Mouse (Mus musculus) lung, postnatal 4 days (tissue): ENCODE results near the gene Zfp420.
"Not testable (repeated sequence)": the region's sequence is repeated elsewhere in the genome, so short reads cannot be mapped to it uniquely, and the experiment has no call there.

Experiments
- DNase-seq, 2 experiments: peaks; one replicate each; pipeline ENCODE4 v3.0.0; 2021

The Zfp420 gene

DNA sequence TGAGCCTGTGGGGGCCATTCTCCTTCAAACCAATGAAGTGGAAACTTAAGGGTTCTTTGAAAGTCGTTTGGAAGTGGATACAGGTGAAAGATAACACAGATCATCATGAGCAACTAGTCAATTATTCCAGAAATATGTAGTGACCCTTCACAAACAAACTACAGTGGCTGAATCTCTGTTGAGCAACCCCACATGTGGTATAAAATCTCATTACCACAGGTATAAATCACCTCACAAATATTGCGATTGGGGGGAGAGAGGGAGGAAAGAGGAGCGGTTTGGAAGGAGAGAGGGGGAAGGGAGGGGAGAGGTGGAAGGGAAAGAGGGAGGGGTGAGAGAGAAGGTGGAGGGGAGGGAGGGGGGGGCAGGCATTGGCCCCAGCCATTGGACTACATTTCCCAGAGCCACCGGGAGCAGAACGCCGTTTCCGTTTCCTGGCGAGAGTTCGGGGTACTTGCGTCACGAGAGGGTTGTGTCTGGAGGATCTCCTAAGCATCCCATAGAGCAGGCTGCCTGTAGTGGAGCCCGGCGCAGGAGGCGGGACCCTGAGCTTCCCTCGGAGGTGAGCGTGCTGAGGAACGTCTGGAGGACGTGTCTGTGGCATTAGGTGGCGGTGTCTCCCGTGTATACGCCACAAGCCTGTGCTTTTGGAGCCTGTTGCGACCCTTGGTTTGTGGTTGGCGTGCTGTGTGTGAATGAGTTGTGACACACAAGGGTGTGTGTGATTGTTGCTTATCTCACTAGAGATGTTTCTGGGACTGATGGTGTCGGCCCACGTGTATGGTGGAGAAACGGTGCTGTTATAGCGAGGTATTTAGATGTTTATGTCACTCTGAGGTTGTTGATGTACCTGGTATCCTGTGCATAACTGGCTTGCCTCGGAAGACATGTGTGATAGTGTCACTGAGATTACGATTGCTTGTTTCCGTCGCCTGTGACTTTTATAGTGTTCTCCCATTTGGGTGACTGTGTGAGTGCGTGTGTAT is at the start of gene Zfp420:
Gene Zfp420 (plus strand): TSS at position 448 of the 986 bp plus-strand sequence.
- DNase-seq: peak; percentile 88 to 90

DNA sequence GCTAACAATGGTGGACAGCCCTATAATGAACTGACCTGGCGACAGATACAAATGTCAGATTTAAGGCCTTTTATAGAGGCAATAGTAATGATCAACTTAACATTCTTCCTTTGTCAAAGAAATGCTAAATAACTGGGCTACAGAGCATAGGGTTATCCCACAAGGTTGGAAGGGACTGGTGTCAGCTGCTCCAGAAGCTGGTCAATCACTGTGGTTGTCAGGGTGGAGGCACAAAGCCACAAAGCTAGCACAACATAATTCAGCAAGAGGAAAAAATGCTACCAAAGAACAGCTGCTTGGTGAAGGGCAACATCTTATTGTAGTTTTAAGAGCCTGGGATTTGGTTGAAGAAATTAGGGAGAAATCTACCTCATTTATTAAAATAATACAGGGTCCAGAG is 47.5 kb upstream of the Zfp420 start:
- no peak for DNase-seq

DNA sequence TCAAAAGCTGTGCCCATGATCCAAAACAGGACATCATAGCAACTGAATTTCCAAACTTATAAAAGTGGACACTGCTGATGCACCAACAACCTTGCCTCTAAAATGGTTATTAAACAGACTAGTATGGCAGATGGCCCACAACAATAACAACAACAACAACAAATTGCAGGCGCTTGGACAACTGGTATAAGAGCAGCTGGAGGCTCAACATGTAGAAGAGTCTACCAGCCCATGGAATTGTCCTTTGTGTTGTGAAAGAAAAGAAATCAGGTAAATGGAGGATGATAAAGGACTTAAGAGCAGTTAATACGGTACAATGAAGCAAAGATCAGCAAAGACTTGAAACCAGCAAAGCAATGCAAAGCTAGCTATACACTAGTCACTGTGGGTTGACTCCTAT is 45.4 kb upstream of the Zfp420 start:
- no peak for DNase-seq

DNA sequence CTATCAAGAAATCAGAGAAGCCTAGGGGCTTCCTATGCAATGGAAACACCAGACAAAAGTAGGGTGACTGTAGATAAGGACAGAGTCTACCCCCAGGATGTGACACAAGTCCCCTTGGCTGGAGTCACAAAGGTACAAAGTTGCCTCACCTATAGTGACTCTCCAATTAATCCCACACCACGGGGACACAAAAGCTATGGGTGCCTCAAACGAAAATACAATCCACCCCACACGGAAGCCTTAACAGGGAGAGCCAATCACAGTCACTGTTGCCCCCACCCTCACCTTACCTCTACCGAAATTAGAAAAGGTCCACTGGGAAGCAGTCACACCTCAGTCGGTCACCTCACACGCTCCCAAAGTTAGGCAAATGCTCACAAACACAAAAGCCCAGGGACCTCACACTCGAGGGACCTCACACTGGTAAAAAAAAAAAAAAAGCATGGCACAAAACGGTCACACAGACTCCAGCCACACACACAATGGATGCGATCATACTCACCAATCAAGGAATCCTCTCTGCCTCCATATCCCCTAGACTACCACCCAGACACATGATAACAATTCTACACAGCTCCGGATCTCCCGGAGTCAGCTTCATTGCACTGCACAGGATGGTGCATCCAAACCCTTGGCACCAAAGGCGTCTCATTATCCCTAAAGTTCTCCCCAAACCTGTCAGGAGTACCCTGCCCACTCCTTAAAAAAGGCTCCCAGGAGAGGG is 44.6 kb upstream of the Zfp420 start:
- no peak for DNase-seq

DNA sequence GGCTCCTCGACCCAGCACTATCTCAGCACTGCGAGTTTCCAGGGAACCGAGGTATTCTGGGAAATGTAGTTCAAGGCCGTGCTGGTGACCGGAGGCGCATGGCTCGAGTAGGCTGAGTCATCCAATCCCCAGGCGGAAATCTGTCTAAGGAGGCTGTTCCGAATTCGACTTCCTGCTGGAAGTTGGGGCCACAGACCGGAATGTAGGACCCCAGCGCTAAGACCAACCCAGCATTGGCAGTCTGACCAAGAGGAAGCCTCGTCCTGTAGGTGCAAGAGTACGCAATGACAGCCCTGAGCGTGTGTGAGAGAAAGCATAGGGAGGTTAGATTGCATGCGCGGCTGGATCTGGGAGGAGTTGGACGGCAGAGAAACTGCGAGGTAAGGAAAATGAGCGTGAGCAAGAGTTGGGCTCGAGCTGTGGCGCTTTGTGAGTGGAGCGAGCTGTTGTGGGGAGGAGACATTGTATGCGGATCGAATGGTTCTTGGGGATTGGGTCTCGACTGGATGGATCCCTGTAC is 43.8 kb upstream of the Zfp420 start, which contains the start of gene Zfp790:
Gene Zfp790 (plus strand): TSS at position 205 of the 520 bp plus-strand sequence.
- peak; percentile 91 to 93 for DNase-seq

DNA sequence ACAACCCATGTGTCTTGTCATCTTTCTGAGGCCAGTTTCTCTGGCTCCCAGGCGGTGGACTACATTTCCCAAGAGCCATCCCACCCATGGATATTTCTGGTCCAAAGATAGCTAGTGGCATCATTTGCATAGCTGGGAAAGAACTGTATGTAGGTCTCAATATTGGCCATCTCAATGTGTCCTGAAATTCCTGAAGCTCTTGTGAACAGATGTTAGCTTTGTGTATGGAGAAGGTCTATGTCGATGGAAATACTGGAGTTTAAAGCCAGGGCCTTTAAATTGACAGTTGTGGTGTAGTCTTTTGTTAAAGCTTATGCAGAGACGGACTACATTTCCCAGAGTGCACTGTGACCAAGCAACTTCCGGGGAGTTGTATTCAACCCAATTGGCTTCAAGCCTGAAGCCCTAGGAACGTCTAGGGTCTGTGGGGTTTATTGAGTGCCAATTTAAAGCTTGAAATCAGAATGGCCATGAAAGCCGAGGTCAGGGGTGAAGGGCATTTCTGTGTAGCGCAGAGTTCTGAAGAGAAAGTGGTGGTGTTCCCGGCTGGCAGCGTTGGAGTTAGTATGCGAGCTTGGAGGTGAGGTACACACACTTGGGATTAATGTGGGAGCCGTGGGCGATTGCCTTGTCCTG is 41.0 kb upstream of the Zfp420 start:
- DNase-seq: peak; percentile 53 to 81

DNA sequence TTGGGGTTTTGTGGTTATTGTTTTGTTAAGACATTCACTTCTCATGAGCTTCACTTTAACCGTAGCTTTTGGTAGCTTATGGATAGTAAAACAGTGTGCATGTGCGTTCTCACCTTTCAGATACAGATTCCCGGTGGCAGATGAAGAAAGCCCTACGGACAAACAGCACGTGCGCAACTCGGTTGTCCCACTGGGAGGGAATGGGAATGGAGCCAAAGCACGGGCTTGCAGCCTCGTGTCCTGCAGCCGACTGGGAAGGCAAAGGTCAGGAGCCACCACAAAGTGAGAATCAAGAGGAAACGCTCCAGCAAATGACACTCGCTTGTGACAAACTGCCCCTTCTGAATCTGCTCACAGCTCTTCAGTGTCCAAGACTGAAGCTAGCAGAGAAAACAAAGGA is 31.8 kb upstream of the Zfp420 start:
- no peak for DNase-seq

DNA sequence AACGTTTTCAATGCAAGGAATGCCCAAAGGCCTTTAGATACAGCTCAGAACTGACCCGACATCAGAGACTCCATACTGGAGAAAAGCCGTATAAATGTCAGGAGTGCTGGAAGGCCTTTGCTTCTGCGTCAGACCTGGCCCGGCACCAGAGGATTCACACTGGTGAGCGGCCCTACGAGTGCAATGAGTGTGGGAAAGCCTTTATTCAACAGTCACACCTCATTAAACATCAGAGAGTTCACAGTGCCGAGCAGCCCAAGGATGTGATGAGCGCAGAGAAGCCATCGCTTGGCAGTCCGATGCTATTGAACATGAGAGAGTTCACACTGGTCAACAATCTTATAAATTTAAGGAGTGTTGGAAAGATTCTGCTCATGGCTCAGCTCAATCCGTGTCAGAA is 30.0 kb upstream of the Zfp420 start:
- DNase-seq: no peak

DNA sequence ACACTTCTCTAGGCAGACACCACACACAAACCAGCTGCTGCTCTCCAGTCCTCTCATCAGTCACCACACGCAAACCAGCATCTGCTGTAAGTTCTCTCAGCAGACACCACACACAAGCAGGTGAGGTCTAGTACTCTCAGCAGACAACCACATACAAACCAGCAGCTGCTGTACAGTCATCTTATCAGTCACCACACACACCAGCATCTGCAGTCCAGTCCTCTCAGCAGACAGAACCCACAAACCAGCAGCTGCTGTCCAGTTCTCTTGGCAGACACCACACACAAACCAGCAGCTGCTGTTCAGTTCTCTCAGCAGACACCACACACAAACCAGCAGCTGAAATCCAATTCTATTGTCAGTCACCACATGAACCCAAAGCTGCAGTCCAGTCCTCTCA is 23.0 kb upstream of the Zfp420 start:
- no peak for DNase-seq

DNA sequence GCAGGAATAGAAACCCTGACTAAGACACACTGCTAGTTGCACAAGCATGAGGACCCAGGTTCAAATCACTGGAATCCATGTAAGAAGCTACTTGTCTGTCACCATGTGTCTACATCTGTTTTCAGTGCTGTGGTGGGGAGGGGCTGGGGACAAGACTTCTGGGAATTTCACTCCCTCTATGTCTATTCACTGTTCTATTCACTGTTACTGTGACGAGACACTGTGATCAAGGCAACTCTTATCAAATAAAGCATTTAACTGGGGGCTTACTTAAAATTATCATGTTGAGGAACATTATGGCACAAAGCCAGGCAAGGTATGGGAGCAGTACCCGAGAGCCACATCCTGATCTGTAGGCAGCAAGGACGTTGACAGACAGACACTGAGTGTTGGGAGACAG is 20.5 kb upstream of the Zfp420 start:
- no peak for DNase-seq

DNA sequence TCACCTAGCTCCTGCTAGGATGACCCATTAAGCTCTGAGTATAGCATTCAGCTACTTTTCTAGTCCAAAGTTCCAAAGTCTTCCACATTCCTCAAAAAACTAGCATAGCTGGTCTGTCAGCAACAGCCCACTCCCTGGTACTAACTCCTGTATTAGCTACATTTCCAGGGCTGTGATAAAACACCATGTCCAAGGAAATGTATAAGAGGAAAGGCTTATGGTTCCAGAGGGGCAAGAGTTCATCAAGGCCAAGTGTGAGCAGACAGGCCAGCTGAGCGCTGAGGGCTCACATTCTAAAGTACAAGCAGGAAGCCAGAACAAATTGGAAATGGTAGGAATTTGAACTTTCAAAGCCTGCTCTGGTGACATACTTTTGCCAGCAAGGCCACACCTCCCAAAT is 17.7 kb upstream of the Zfp420 start:
- no peak for DNase-seq

DNA sequence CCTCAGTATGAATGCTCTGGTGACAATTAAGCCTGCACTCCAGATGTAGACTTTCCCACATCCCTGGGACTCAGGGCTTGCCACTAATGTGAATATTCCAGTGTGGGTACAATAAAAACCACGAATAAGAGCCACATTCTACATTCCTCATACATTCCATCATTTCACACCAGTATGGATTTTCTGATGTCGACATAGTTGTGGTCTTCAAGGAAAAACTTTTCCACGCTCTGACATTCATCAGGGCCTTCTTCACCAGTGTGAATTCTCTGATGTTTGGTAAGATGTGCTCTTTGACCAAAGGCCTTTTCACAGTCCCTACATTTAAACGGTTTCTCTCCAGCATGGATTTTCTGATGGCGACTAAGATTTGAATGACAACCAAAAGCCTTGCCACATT is 15.2 kb upstream of the Zfp420 start:
- no peak for DNase-seq

DNA sequence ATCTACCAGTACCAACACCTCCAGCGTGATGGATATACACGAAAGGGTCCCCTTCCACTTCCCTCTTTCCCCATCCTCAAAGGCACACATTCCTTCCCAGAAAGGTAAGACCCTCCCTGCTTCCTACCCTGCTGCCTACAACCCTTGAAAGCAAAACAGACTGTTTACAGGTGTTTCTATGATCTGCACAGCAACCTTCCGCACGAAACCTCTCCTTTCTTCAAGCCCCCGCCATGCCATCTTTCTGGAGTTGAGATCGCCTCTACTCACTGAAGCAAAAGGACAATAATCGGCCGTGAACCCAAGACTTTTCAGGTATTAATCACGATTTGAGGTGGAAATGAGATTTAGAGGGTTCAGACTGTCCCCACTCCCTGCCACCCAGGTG is 7.0 kb upstream of the Zfp420 start:
- no peak for DNase-seq

DNA sequence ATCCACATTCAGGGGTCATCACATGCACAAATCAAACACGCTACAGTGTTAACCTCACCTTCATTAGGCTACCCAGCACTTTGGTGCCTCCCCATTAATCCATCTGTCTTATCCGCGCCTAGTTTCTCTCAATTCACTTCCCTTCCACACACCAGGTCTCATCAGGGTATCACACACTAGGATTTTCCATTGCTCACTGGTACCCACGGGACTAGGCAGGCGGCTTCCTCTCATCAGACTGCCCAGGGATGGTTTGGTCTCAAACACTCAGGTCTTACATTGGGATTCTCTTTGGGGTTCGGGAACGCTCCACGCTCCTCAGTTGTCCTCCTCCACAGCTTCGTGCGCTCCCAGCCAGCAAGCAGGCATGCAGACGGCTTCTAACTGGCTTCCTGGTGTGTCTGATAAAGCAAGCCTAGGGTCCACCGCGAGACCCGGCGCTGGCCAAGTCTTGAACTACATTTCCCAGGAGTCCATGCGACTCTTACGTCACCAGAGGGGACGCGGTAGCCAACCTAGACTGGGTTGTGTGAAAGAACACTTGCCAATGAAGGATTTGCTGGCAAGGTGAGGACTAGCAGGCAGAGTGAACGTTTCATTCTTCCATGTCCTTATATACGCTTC is 6.4 kb upstream of the Zfp420 start, which contains the start of gene Zfp940:
Gene Zfp940 (minus strand): TSS at position 451 of the 624 bp plus-strand sequence.
- peak; percentile 77 to 87 for DNase-seq

DNA sequence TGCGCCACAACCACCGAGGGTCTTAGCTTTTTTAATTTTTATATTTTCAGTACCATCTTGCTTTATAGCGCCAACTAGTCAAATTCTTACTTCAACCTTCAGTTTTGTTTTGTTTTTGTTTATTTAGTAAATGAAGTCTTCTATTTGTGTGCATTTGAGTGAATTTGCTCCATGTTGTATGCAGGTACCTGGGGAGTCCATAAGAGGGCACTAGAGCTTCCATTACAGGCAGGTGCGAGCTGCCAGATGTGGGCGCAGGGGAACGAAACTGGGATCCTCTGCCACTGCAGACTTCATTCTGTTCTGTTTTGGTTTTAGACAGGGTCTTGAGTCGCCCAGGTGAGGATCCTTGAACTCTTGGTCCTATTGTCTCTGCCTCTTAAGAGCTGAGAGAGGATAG is 1.9 kb downstream of the Zfp420 start:
- DNase-seq: no peak

DNA sequence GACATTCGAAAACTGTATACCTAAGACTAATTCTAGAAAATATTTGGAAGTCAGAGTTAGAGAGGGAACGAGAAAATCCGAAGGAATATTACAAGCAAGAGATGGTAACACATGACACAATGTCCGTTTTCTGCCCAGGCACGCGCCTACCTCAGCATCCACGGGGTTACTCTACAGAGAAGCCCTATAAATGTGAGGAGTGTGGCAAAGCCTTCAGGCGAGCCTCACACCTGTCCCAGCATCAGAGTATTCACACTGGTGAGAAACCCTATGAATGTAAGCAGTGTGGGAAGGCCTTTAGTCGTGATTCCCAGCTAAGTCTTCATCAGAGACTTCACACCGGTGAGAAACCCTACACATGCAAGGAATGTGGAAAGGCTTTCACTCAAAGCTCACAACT is 14.5 kb downstream of the Zfp420 start:
- DNase-seq: no peak

DNA sequence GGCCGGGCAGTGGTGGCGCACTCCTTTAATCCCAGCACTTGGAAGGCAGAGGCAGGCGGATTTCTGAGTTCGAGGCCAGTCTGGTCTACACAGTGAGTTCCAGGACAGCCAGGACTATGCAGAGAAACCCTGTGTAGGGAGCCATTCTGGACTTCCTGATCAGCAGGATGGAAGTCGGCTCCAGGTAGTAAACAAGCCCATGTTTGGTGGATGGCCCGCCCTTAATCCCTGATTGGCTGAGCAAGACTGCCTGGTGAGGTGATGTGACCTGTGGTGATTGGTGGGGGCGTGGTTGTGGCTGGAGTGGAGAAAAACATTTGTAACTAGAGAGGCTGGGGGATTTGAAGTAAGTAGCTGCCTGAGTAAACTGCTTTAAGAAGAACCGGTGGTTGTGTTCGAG is 17.8 kb downstream of the Zfp420 start:
- not testable (repeated sequence) for DNase-seq

DNA sequence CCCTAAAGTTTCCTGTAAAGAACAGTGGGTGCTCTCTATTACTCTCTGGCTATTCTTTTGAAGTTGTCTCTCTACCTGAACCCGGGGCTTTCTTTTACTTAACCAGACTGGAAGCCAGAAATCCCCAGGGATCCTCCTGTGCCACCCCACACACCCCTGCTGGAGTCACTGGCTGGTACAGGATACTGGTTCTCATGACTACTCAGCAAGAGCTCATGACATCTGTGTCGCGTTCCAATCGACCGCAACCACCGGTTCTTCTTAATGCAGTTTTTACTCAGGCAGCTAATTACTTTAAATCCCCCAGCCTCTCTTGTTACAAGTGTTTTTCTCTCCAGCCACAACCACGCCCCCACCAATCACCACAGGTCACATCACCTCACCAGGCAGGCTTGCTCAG is 20.3 kb downstream of the Zfp420 start:
- DNase-seq: no peak

DNA sequence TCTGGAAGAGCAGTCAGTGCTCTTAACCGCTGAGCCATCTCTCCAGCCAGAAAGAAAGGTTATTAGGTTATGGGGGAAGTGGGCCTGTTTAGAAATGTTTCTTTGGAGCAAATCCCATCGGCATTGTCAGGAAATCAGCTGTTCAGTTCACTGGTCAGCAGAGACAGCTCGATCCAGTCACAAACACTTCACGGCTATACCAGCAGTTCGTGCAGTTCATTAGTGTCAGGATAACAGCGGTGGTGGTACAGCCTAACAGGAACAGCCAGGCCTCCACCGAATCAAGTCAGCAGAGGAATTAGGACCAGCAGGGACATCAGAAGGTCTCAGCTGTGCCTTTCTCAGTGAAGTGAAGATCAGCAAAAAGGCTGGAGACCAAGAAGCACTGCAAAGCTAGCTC is 21.1 kb downstream of the Zfp420 start:
- peak; percentile 20 to 53 for DNase-seq

DNA sequence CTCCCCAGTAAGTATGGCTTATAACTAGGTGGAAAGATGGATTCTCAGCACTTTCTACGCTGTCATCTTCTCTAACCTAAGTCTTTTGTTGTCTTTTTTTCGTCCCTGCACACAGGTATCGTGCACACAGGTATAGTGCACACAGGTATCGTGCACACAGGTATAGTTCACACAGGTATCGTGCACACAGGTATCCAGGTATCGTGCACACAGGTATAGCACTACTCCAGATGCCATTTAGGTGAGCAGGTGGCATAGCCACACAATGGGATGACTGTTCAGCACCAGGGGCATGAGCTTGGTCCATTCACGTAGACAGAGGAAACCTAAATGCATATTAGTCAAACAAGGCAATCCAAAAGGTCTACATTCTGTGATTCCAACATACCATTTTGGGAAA is 30.7 kb downstream of the Zfp420 start:
- no peak for DNase-seq

DNA sequence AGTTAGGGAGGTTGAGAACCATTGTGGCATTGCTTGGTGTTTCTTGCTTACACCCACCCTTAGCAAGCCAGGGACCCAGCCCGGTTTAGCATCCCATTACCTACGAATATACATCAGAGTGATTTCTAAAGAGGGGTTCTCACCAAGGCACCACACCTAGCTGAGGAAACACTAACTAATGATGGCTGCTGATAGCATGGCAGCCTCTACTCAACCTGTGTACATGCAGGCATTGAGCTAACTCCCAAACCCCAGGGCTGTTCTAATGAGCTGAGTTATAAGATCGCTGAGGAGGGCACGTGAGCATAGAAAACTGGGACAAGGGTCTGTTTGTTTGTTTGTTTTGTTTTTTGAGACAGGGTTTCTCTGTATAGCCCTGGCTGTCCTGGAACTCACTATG is 33.0 kb downstream of the Zfp420 start:
- DNase-seq: no peak

DNA sequence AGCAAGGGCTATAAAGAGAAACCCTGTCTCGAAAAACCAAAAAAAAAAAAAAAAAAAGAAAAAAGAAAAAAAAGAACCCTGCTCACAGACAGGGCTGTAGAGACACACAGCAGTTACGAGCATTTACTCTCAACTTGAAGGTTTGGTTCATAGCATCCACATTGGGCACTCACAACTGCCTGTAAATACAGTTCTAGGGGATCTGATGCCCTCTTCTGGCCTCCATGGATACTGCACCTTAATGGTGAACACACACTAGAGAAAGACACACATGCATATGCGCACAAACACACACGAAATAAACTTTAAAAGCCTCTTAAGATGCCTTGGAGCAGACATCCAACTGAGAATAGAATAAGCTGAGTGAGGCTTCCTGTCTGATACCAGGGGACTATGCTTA is 38.6 kb downstream of the Zfp420 start:
- no peak for DNase-seq

DNA sequence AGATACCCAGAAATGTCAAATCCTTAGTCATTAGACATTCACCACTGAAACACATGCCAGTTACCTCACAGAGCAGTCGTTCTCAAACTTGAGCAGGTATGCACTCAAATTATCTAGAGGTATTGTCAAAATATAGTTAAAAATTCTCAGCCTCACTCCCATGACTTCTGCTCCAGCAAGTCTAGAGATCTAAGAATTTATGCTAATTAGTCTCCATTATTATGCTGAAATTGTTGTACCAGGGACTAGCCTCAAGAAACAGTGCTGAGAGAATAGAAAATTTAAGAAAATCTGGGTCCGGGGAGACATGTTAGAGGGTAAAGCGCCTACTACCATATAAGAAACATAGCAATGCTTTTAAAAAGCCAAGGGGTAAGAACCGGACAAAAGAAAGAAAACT is 44.3 kb downstream of the Zfp420 start:
- DNase-seq: no peak
